Mouse (Mus musculus): ENCODE measurements around the gene Syt11. TPM values are rescaled to one million over a fixed set of nuclear protein-coding genes. Genes with fewer than 3 reads are reported as not detected.
A peak's percentile ranks its signal among the peaks of the same experiment; 100 is the strongest.
"Not testable (repeated sequence)": the region's sequence is repeated elsewhere in the genome, so short reads cannot be mapped to it uniquely, and the experiment has no call there.

Gene Syt11
- polyA plus RNA-seq, 1 experiment from 2014 or later = 36.8 TPM

GRCm38 (mm10) chr3:88719098-88719497 lies 55.9 kb downstream of the Syt11 start:
- H3K4me1 ChIP-seq (replicated peaks) = peaks cover 19% of the 10 kb centered on the region
- H3K9me3 ChIP-seq = 0 out of 2 replicates have a peak, but pooled peaks cover 10% of the 10 kb centered on the region
- H3K36me3 ChIP-seq = peaks cover 52% of the 10 kb centered on the region
- no peak for ATAC-seq (ENCODE audit: insufficient number of reproducible peaks, insufficient read depth, low FRiP score, low TSS enrichment, low read depth)
- 70% methylated on average over 2 of the region's 2 CpGs for WGBS
- H3K9ac ChIP-seq (replicated peaks) = no peak overlapping the region
- no peak overlapping the region for H3K4me3 ChIP-seq (replicated peaks)
- H3K27ac ChIP-seq = no peak overlapping the region
- no peaks in the 10 kb centered on the region for H3K27me3 ChIP-seq
- no peak overlapping the region for H3K4me2 ChIP-seq

DNA sequence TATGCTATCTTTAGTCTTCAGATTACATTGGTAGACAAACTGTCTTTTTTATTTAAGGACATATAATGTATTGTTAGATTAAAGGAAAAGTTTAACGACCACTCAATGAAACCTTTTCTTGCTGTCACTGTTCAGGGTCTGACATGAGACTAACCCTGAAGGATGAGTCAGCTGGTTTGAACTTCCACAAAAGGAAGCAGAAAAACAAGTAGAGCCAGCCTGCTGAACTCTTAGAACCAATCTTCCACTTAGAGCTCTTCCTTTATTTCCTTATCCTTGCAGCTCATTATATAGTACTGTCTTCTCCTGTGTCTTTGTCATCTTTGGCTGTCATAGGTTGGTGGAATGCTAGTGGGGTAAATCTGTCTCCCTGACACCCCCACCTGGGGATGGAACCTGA lies 57.1 kb downstream of the Syt11 start:
- H3K9ac ChIP-seq (replicated peaks) = no peak overlapping the region
- no peaks in the 10 kb centered on the region for H3K9me3 ChIP-seq
- peaks cover 52% of the 10 kb centered on the region for H3K36me3 ChIP-seq
- H3K4me3 ChIP-seq (replicated peaks) = peak overlapping the region; percentile 15
- peaks cover 19% of the 10 kb centered on the region for H3K4me1 ChIP-seq (replicated peaks)
- 88% methylated on average over 1 of the region's 1 CpGs for WGBS
- no peak for ATAC-seq (ENCODE audit: insufficient number of reproducible peaks, insufficient read depth, low FRiP score, low TSS enrichment, low read depth)
- H3K4me2 ChIP-seq = peak overlapping the region; percentile 84
- H3K27me3 ChIP-seq = no peaks in the 10 kb centered on the region
- H3K27ac ChIP-seq = no peak overlapping the region

DNA sequence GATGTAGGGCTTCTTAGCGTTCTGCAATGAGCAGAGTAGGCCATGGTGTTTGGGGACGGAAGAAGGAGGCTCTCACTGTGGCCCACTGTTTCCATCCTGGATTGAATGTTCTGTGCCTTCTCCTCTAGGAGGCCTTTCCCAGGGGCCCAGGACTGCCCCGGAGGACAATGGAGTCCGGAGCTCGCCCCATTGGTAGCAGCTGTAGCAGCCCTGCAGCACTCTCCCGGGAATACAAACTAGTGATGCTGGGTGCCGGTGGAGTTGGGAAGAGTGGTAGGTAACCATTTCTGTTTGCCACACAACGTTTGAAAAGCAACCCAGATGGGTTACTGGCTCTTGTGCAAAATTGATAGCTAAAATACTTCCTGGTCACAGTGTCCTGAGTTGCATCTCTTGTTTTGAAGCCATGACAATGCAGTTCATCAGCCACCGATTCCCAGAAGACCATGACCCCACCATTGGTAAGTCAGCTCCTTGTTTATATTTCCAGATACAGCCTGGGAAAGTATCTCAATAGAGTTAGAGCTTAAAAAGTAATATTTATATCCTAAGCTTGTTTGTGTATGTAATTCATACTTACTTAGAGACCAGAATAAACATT lies 57.7 kb downstream of the Syt11 start:
- H3K9ac ChIP-seq (replicated peaks) = peak overlapping the region; percentile 69
- no peaks in the 10 kb centered on the region for H3K27me3 ChIP-seq
- whole genome bisulfite sequencing = 13% methylated on average over 9 of the region's 9 CpGs
- H3K36me3 ChIP-seq = peaks cover 57% of the 10 kb centered on the region
- peak overlapping the region; percentile 84 for H3K4me2 ChIP-seq
- peak overlapping the region; percentile 73 for H3K4me3 ChIP-seq (replicated peaks)
- ATAC-seq (ENCODE audit: insufficient number of reproducible peaks, insufficient read depth, low FRiP score, low TSS enrichment, low read depth) = no peak
- H3K27ac ChIP-seq = peak overlapping the region; percentile 66; the same call in 1 of the 2 replicates
- H3K9me3 ChIP-seq = no peaks in the 10 kb centered on the region
- H3K4me1 ChIP-seq (replicated peaks) = peaks cover 19% of the 10 kb centered on the region

DNA sequence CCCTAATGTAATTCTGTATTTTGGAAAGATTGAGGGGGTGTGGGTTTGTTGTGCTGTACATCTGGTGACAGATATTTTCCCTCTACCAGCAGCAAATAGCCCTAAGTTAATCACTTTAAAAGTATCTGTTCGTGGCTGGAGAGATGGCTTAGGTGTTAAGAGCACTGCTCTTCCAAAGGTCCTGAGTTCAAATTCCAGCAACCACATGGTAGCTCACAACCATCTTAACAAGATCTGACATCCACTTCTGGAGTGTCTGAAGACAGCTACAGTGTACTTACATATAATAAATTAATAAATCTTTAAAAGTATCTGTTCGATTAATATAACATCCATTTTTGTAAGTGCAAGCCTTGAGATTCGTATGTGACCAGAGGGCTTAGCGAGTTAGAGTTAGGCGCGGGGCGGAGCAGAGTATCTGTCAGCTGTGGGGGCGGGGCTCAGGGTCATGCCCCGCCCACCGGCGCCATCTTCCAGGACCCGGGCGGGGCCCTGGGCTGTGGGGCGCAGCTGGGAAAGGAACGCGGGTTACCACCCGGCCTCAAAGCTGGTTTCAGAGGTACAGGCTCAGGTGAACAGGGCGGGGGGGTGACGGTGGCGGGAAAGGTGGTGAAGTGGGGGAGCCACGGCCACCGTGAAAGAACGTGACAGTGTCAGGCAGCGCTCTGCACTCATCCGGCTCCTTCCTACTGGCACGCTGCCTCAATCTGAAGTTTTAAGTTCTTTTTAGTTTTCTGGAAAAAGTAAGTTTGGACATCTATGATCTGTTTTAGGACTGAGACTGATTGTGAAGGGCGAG lies 58.4 kb downstream of the Syt11 start, which contains the start of gene Rit1:
Gene Rit1 (plus strand): TSS at position 440 of the 799 bp plus-strand sequence.
- Histone ChIP-seq H3K27me3 (no peaks in the 10 kb centered on the region), H3K9ac (replicated peaks) (peak within 1 kb of the TSS; percentile 69), H3K27ac (peak within 1 kb of the TSS; percentile 66; the same call in 1 of the 2 replicates), H3K4me3 (replicated peaks) (peak within 1 kb of the TSS; percentile 73), H3K4me1 (replicated peaks) (peaks cover 19% of the 10 kb centered on the region), H3K4me2 (peak within 1 kb of the TSS; percentile 84), H3K36me3 (peaks cover 62% of the 10 kb centered on the region), H3K9me3 (no peaks in the 10 kb centered on the region)
- ATAC-seq (ENCODE audit: insufficient number of reproducible peaks, insufficient read depth, low FRiP score, low TSS enrichment, low read depth) = peak; percentile 88
- WGBS = 2% methylated on average over 27 of the region's 27 CpGs

GRCm38 (mm10) chr3:88715716-88716115 lies 59.2 kb downstream of the Syt11 start:
- 94% methylated on average over 5 of the region's 5 CpGs for WGBS
- H3K4me2 ChIP-seq; H3K9ac ChIP-seq (replicated peaks); H3K4me3 ChIP-seq (replicated peaks); H3K27me3 ChIP-seq; ATAC-seq (ENCODE audit: insufficient number of reproducible peaks, insufficient read depth, low FRiP score, low TSS enrichment, low read depth); H3K27ac ChIP-seq; H3K9me3 ChIP-seq: not testable (repeated sequence)
- Histone ChIP-seq H3K36me3 (peaks cover 63% of the 10 kb centered on the region), H3K4me1 (replicated peaks) (peaks cover 19% of the 10 kb centered on the region)

- ATAC-seq (ENCODE audit: insufficient number of reproducible peaks, insufficient read depth, low FRiP score, low TSS enrichment, low read depth) = no peak
- Histone ChIP-seq H3K36me3 (peaks cover 63% of the 10 kb centered on the region), H3K4me2 (no peak overlapping the region), H3K9me3 (no peaks in the 10 kb centered on the region), H3K27me3 (no peaks in the 10 kb centered on the region), H3K4me3 (replicated peaks) (no peak overlapping the region), H3K27ac (no peak overlapping the region), H3K4me1 (replicated peaks) (peaks cover 19% of the 10 kb centered on the region), H3K9ac (replicated peaks) (no peak overlapping the region)
- 62% methylated on average over 2 of the region's 2 CpGs for WGBS
Observed at GRCm38 (mm10) chr3:88714725-88715124, 60.2 kb downstream of the Syt11 start.

DNA sequence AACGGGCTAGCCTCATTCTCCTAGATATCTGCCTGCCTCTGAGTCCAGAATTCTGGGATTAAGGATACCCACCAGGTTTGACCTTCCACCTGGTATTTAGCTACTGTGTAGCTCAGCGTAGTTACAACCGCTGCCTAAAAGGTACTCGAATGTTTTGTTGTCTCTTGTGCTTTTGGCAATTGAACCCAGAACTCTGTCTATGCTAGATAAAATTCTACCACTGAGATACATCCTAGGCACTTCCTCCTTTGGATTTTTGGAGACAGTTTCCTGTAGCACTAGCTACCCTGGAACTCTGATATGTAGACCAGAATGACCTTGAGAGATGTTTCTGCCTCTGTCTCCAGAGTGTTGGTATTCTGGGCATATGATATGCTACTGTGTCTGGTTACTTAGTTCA lies 61.3 kb downstream of the Syt11 start:
- H3K4me1 ChIP-seq (replicated peaks) = peaks cover 13% of the 10 kb centered on the region
- H3K9me3 ChIP-seq = no peaks in the 10 kb centered on the region
- no peak for ATAC-seq (ENCODE audit: insufficient number of reproducible peaks, insufficient read depth, low FRiP score, low TSS enrichment, low read depth)
- peaks cover 64% of the 10 kb centered on the region for H3K36me3 ChIP-seq
- no peak overlapping the region for H3K4me3 ChIP-seq (replicated peaks)
- no peaks in the 10 kb centered on the region for H3K27me3 ChIP-seq
- no peak overlapping the region for H3K4me2 ChIP-seq
- 92% methylated on average over 4 of the region's 4 CpGs for WGBS
- H3K27ac ChIP-seq = no peak overlapping the region
- H3K9ac ChIP-seq (replicated peaks) = no peak overlapping the region

DNA sequence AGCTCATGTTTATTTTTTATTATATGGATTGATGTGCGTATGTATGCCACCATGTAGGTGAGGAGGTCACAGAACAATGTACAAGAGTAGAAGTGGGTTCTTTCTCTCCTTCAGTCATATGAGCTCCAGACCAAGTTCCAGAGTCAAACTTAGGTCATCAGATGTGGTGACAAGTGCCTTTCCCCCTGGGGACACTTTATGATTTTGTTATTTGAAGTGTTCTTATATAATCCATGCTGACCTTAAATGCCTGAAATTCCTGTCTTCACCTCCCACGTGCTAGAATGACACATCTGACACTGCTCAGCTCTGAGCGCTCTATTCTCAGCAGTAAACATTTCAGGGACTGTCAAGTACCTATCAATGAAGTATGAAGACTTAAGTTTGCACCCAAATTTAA lies 73.7 kb downstream of the Syt11 start:
- Histone ChIP-seq H3K27me3 (no peaks in the 10 kb centered on the region), H3K4me1 (replicated peaks) (no peaks in the 10 kb centered on the region), H3K36me3 (peaks cover 93% of the 10 kb centered on the region)

GRCm38 (mm10) chr3:88700247-88700646 lies 74.7 kb downstream of the Syt11 start:
- Histone ChIP-seq H3K36me3 (peaks cover 94% of the 10 kb centered on the region), H3K4me3 (replicated peaks) (no peak overlapping the region), H3K27me3 (no peaks in the 10 kb centered on the region), H3K4me1 (replicated peaks) (no peaks in the 10 kb centered on the region), H3K9me3 (no peaks in the 10 kb centered on the region), H3K4me2 (no peak overlapping the region), H3K27ac (no peak overlapping the region), H3K9ac (replicated peaks) (no peak overlapping the region)
- ATAC-seq (ENCODE audit: insufficient number of reproducible peaks, insufficient read depth, low FRiP score, low TSS enrichment, low read depth) = no peak
- WGBS = 90% methylated on average over 3 of the region's 3 CpGs

More for the DNA sequence above, 73.7 kb downstream of the Syt11 start:
- 88% methylated on average over 3 of the region's 3 CpGs for WGBS
- H3K4me2 ChIP-seq = no peak overlapping the region
- H3K9ac ChIP-seq (replicated peaks) = no peak overlapping the region
- H3K27ac ChIP-seq = no peak overlapping the region
- no peak overlapping the region for H3K4me3 ChIP-seq (replicated peaks)
- no peak for ATAC-seq (ENCODE audit: insufficient number of reproducible peaks, insufficient read depth, low FRiP score, low TSS enrichment, low read depth)
- no peaks in the 10 kb centered on the region for H3K9me3 ChIP-seq

GRCm38 (mm10) chr3:88698834-88699233 lies 76.1 kb downstream of the Syt11 start:
- H3K27me3 ChIP-seq = no peaks in the 10 kb centered on the region
- WGBS = 97% methylated on average over 6 of the region's 6 CpGs
- no peak overlapping the region for H3K4me3 ChIP-seq (replicated peaks)
- H3K36me3 ChIP-seq = peaks cover 93% of the 10 kb centered on the region
- no peak overlapping the region for H3K27ac ChIP-seq
- H3K4me2 ChIP-seq = no peak overlapping the region
- no peak overlapping the region for H3K9ac ChIP-seq (replicated peaks)
- no peak for ATAC-seq (ENCODE audit: insufficient number of reproducible peaks, insufficient read depth, low FRiP score, low TSS enrichment, low read depth)
- H3K4me1 ChIP-seq (replicated peaks) = no peaks in the 10 kb centered on the region
- no peaks in the 10 kb centered on the region for H3K9me3 ChIP-seq

DNA sequence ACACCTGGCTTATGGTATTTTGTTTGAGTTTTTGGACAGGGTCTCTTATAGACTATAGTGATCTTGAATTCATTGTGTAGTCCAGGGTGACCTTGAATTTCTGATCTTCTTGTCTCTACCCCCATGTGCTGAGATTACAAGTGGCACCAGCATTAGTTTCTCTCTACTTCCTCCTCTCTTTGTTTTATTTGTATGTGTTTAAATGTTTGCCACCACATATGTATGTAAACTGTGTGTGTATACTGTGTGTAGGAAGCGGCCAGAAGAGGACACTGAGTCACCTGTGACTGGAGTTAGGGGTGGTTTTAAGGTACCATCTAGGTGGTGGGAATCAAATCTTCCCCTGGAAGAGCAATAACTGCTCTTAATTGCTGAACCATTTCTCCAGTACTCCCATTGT lies 76.9 kb downstream of the Syt11 start:
- Histone ChIP-seq H3K36me3 (peaks cover 92% of the 10 kb centered on the region), H3K4me1 (replicated peaks) (no peaks in the 10 kb centered on the region), H3K4me2 (no peak overlapping the region), H3K9ac (replicated peaks) (no peak overlapping the region), H3K27ac (no peak overlapping the region), H3K9me3 (no peaks in the 10 kb centered on the region), H3K27me3 (no peaks in the 10 kb centered on the region), H3K4me3 (replicated peaks) (no peak overlapping the region)
- ATAC-seq (ENCODE audit: insufficient number of reproducible peaks, insufficient read depth, low FRiP score, low TSS enrichment, low read depth) = no peak
- WGBS = 82% methylated on average over 1 of the region's 1 CpGs

Data from limb, embryonic 12.5 days (tissue).